Mouse (Mus musculus): ENCODE measurements at regions not wholly inside any gene's neighbourhood (a gene's known extent, or its start where the extent isn't known, plus 50 kb on each side); places are given as distances from the start of the nearest gene placed in this dataset.

DNA sequence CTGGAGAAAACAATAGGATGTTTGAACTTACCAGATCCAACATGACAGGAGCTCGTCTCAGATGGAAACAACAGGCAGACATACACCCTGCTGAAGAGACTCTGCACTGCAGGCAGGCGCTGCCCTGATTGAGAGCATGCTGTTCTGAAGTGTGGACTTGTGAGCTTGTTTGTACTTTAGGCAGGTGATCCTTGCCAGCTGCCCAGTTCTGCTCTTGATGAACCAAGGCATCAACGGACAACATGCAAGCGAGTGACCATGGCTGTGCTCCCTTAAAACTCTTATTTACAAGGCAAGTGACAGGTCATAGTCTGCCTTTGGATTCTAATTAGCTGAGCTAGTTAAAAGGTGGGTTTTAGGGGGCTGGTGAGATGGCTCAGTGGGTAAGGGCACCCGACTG is 109.3 kb downstream of the Sall1 start:
- no peaks in the 10 kb centered on the region for H3K36me3 ChIP-seq (replicated peaks)
- no peak for ATAC-seq (ENCODE audit: extremely low read depth, insufficient number of reproducible peaks, low FRiP score, poor library complexity, severe bottlenecking)
- no peaks in the 10 kb centered on the region for H3K4me1 ChIP-seq (ENCODE audit: insufficient read depth, low read depth, low read length)
- H3K9me3 ChIP-seq (replicated peaks): peaks cover 69% of the 10 kb centered on the region
- DNase-seq (ENCODE audit: low spot score): no peak
- H3K27me3 ChIP-seq (ENCODE audit: insufficient read depth, low read length): no peaks in the 10 kb centered on the region
- no peak for TF ChIP-seq CTCF (IDR thresholded peaks at IDR 0.05; ENCODE audit: low read depth, low read length)
- TF ChIP-seq TAL1 (conservative IDR thresholded peaks at IDR 0.05; ENCODE audit: low read depth, low read length): no peak
- no peak for TF ChIP-seq GATA2 (IDR thresholded peaks at IDR 0.05; ENCODE audit: borderline replicate concordance, low read depth, low read length)
- no peak for TF ChIP-seq POLR2AphosphoS5 (IDR thresholded peaks at IDR 0.05; ENCODE audit: insufficient replicate concordance, low read depth, low read length)
- TF ChIP-seq GATA1 (IDR thresholded peaks at IDR 0.05; ENCODE audit: borderline replicate concordance, low read length): no peak
- no peak overlapping the region for H3K4me3 ChIP-seq (ENCODE audit: low read depth, low read length)

DNA sequence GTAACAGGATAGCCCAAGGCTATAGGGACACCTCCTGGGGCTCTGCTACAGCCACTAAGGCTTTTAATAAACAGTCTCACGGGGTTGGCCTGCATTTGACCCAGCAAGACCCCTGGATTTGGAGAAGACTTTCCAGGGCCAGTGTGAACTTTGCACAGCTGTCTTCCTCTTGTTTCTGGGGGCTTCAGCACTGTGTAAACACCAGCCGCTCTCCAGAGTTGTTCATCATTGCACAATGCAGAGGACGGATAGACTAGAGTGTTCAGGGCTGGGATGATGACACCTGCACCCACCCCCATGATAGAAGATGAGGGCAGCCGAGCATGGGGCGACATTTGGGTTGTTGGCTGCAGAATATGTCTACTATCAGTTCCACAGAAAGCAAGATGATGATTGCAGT is 112.9 kb downstream of the Sall1 start:
- H3K9me3 ChIP-seq (replicated peaks): peaks cover 64% of the 10 kb centered on the region
- H3K4me3 ChIP-seq (ENCODE audit: low read depth, low read length): no peak overlapping the region
- no peaks in the 10 kb centered on the region for H3K4me1 ChIP-seq (ENCODE audit: insufficient read depth, low read depth, low read length)
- no peaks in the 10 kb centered on the region for H3K36me3 ChIP-seq (replicated peaks)
- TF ChIP-seq CTCF (IDR thresholded peaks at IDR 0.05; ENCODE audit: low read depth, low read length): no peak
- TF ChIP-seq TAL1 (conservative IDR thresholded peaks at IDR 0.05; ENCODE audit: low read depth, low read length): no peak
- TF ChIP-seq GATA2 (IDR thresholded peaks at IDR 0.05; ENCODE audit: borderline replicate concordance, low read depth, low read length): no peak
- TF ChIP-seq GATA1 (IDR thresholded peaks at IDR 0.05; ENCODE audit: borderline replicate concordance, low read length): no peak
- TF ChIP-seq POLR2AphosphoS5 (IDR thresholded peaks at IDR 0.05; ENCODE audit: insufficient replicate concordance, low read depth, low read length): no peak
- no peaks in the 10 kb centered on the region for H3K27me3 ChIP-seq (ENCODE audit: insufficient read depth, low read length)
- no peak for ATAC-seq (ENCODE audit: extremely low read depth, insufficient number of reproducible peaks, low FRiP score, poor library complexity, severe bottlenecking)
- DNase-seq (ENCODE audit: low spot score): no peak

GRCm38 (mm10) chr8:88930370-88930769 is 113.6 kb downstream of the Sall1 start:
- Histone ChIP-seq H3K4me1 (ENCODE audit: insufficient read depth, low read depth, low read length) (no peaks in the 10 kb centered on the region), H3K27me3 (ENCODE audit: insufficient read depth, low read length) (no peaks in the 10 kb centered on the region), H3K36me3 (replicated peaks) (no peaks in the 10 kb centered on the region), H3K9me3 (replicated peaks) (peaks cover 67% of the 10 kb centered on the region), H3K4me3 (ENCODE audit: low read depth, low read length) (no peak overlapping the region)
- DNase-seq (ENCODE audit: low spot score) (no peak), ATAC-seq (ENCODE audit: extremely low read depth, insufficient number of reproducible peaks, low FRiP score, poor library complexity, severe bottlenecking) (no peak)
- TF ChIP-seq GATA2 (IDR thresholded peaks at IDR 0.05; ENCODE audit: borderline replicate concordance, low read depth, low read length): no peak
- TF ChIP-seq CTCF (IDR thresholded peaks at IDR 0.05; ENCODE audit: low read depth, low read length): no peak
- no peak for TF ChIP-seq GATA1 (IDR thresholded peaks at IDR 0.05; ENCODE audit: borderline replicate concordance, low read length)
- TF ChIP-seq POLR2AphosphoS5 (IDR thresholded peaks at IDR 0.05; ENCODE audit: insufficient replicate concordance, low read depth, low read length): no peak
- TF ChIP-seq TAL1 (conservative IDR thresholded peaks at IDR 0.05; ENCODE audit: low read depth, low read length): no peak

- Histone ChIP-seq H3K27me3 (ENCODE audit: insufficient read depth, low read length) (no peaks in the 10 kb centered on the region), H3K4me1 (ENCODE audit: insufficient read depth, low read depth, low read length) (no peaks in the 10 kb centered on the region), H3K9me3 (replicated peaks) (peaks cover 69% of the 10 kb centered on the region), H3K36me3 (replicated peaks) (no peaks in the 10 kb centered on the region), H3K4me3 (ENCODE audit: low read depth, low read length) (no peak overlapping the region)
- no peak for DNase-seq (ENCODE audit: low spot score)
- ATAC-seq (ENCODE audit: extremely low read depth, insufficient number of reproducible peaks, low FRiP score, poor library complexity, severe bottlenecking): no peak
- TF ChIP-seq CTCF (IDR thresholded peaks at IDR 0.05; ENCODE audit: low read depth, low read length): no peak
- no peak for TF ChIP-seq GATA1 (IDR thresholded peaks at IDR 0.05; ENCODE audit: borderline replicate concordance, low read length)
- no peak for TF ChIP-seq TAL1 (conservative IDR thresholded peaks at IDR 0.05; ENCODE audit: low read depth, low read length)
- no peak for TF ChIP-seq POLR2AphosphoS5 (IDR thresholded peaks at IDR 0.05; ENCODE audit: insufficient replicate concordance, low read depth, low read length)
- no peak for TF ChIP-seq GATA2 (IDR thresholded peaks at IDR 0.05; ENCODE audit: borderline replicate concordance, low read depth, low read length)
Observed at GRCm38 (mm10) chr8:88928675-88929377, 115.1 kb downstream of the Sall1 start.

DNA sequence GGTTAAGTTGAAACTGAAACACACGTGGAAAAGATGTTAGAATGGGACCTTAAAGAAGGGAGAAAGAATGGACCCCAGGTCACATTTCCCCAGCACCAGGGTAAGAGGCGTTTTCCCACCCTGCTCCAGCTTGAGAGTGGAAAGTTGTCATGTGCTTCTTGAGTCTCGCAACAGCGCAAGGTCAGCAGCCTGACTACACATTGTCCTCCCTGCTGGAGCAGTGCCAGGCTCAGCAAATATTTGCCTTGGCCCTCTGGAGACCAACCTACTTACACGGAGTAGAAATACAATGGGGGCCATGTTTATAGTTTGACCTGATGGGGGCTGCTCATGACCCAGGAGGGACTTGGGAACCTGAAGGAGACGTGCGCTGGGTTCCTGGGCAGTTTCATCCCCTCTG is 121.1 kb downstream of the Sall1 start:
- DNase-seq (ENCODE audit: low spot score): no peak
- ATAC-seq (ENCODE audit: extremely low read depth, insufficient number of reproducible peaks, low FRiP score, poor library complexity, severe bottlenecking): no peak
- Histone ChIP-seq H3K27me3 (ENCODE audit: insufficient read depth, low read length) (no peaks in the 10 kb centered on the region), H3K4me1 (ENCODE audit: insufficient read depth, low read depth, low read length) (no peaks in the 10 kb centered on the region), H3K9me3 (replicated peaks) (peaks cover 60% of the 10 kb centered on the region), H3K36me3 (replicated peaks) (no peaks in the 10 kb centered on the region), H3K4me3 (ENCODE audit: low read depth, low read length) (no peak overlapping the region)
- TF ChIP-seq POLR2AphosphoS5 (IDR thresholded peaks at IDR 0.05; ENCODE audit: insufficient replicate concordance, low read depth, low read length) (no peak), GATA1 (IDR thresholded peaks at IDR 0.05; ENCODE audit: borderline replicate concordance, low read length) (no peak), CTCF (IDR thresholded peaks at IDR 0.05; ENCODE audit: low read depth, low read length) (no peak), TAL1 (conservative IDR thresholded peaks at IDR 0.05; ENCODE audit: low read depth, low read length) (no peak), GATA2 (IDR thresholded peaks at IDR 0.05; ENCODE audit: borderline replicate concordance, low read depth, low read length) (no peak)

- H3K27me3 ChIP-seq (ENCODE audit: insufficient read depth, low read length): no peaks in the 10 kb centered on the region
- H3K9me3 ChIP-seq (replicated peaks): peaks cover 65% of the 10 kb centered on the region
- DNase-seq (ENCODE audit: low spot score): no peak
- H3K4me3 ChIP-seq (ENCODE audit: low read depth, low read length): no peak overlapping the region
- no peaks in the 10 kb centered on the region for H3K4me1 ChIP-seq (ENCODE audit: insufficient read depth, low read depth, low read length)
- no peaks in the 10 kb centered on the region for H3K36me3 ChIP-seq (replicated peaks)
- no peak for TF ChIP-seq POLR2AphosphoS5 (IDR thresholded peaks at IDR 0.05; ENCODE audit: insufficient replicate concordance, low read depth, low read length)
- no peak for TF ChIP-seq GATA1 (IDR thresholded peaks at IDR 0.05; ENCODE audit: borderline replicate concordance, low read length)
- ATAC-seq (ENCODE audit: extremely low read depth, insufficient number of reproducible peaks, low FRiP score, poor library complexity, severe bottlenecking): no peak
Observed at GRCm38 (mm10) chr8:88921967-88922366, 122.0 kb downstream of the Sall1 start.

Data from G1E (cell line).